Mouse (Mus musculus): ENCODE measurements around the gene Klk10. TPM values are rescaled to one million over a fixed set of nuclear protein-coding genes. Genes with fewer than 3 reads are reported as not detected.

Gene Klk10
- 0.46 and 0.51 TPM in 2 replicates for polyA plus RNA-seq (2015; fragmentation: Nextera tagmentation; extraction: Ambion mirVana)

DNA sequence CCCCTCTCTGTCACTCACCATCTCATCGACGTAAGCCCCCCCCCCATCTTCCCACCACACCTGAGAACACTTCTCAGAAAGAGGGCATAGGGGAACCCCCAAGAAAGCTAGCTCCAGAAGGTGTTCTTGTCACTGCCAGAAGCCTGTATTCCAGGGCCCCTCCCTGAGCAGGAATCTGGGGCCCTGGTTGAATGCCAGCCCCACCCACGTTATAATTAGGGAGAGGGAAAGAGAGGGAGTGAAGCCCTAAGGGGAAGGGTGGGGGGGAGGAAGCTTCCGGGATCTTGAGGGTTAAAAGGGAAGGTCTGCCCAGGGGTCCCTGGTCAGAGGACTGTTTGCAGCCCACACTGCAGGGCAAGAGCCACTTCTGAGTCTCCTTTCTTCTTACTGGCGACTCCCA is at the start of gene Klk10:
TSS of gene Klk10 (plus strand) at position 290 of the 400 bp plus-strand sequence.
- H3K9me3 ChIP-seq (replicated peaks; ENCODE audit: low read length): no peaks in the 10 kb centered on the region
- ATAC-seq (replicated peaks; ENCODE audit: low FRiP score, low read depth) (no peak), DNase-seq (ENCODE audit: low spot score) (no peak)
- H3K9ac ChIP-seq (ENCODE audit: low read depth, low read length): no peak within 1 kb of the TSS
- no peak within 1 kb of the TSS for H3K4me3 ChIP-seq (replicated peaks; ENCODE audit: low read depth, low read length)
- H3K4me2 ChIP-seq (ENCODE audit: low read length): no peak within 1 kb of the TSS
- WGBS: 42% methylated on average over 5 of the region's 5 CpGs
- no peak for TF ChIP-seq CTCF (IDR thresholded peaks at IDR 0.05; ENCODE audit: low read depth)
- H3K36me3 ChIP-seq (ENCODE audit: insufficient read depth, low read length): no peaks in the 10 kb centered on the region
- H3K4me1 ChIP-seq (replicated peaks; ENCODE audit: insufficient read depth, low read length): 0 out of 2 replicates have a peak, but pooled peaks cover 2% of the 10 kb centered on the region
- H3K27ac ChIP-seq: no peak within 1 kb of the TSS
- no peaks in the 10 kb centered on the region for H3K27me3 ChIP-seq (ENCODE audit: insufficient read depth, low read length)

DNA sequence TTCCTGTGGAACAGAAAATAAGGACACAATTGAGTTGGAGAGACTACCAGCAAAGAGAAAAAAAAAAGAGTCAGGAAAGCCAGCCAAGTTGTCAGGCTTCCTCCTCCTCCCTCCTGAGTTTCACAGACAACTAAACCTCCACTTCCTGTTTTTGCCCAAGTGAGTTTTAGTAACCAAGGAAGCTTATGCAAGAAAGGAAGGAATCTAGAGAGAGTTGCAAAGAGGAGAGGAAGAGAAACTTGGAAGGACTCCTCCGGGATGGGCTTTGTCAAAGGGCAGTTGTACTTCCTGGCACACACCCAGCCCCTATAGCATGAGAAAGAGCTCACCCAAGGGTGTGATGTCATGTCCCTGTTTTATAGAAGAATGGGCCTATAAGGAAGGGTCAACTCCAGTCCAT is 33.0 kb upstream of the Klk10 start:
- ATAC-seq (replicated peaks; ENCODE audit: low FRiP score, low read depth) (no peak), DNase-seq (ENCODE audit: low spot score) (peak; percentile 28)

DNA sequence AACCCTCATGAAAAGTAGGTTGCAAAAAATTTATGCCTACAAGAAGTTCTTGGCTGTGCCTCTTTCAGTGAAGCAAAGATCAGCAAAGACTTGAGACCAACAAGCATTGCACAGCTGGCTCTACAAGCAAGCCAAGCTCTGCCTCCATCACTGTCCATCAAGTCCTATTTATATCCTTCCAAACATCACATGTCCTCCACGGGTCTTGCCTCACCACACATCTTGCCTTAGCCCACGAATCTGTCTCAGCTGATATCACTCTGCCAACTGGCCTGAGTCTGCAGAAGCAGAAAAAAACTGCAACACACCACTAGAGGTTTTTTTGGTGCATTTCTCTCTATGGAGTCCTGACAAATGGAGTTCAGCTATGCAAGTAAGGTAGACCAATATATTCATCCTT is 28.0 kb upstream of the Klk10 start:
- Histone ChIP-seq H3K36me3 (ENCODE audit: insufficient read depth, low read length) (no peaks in the 10 kb centered on the region), H3K4me3 (replicated peaks; ENCODE audit: low read depth, low read length) (no peak overlapping the region), H3K9ac (ENCODE audit: low read depth, low read length) (no peak overlapping the region), H3K4me2 (ENCODE audit: low read length) (no peak overlapping the region), H3K4me1 (replicated peaks; ENCODE audit: insufficient read depth, low read length) (no peaks in the 10 kb centered on the region), H3K27ac (no peak overlapping the region), H3K9me3 (replicated peaks; ENCODE audit: low read length) (no peaks in the 10 kb centered on the region), H3K27me3 (ENCODE audit: insufficient read depth, low read length) (no peaks in the 10 kb centered on the region)
- DNase-seq (ENCODE audit: low spot score) (no peak), ATAC-seq (replicated peaks; ENCODE audit: low FRiP score, low read depth) (no peak)
- WGBS: 54% methylated on average over 2 of the region's 2 CpGs
- TF ChIP-seq CTCF (IDR thresholded peaks at IDR 0.05; ENCODE audit: low read depth): no peak

More for the DNA sequence above, 33.0 kb upstream of the Klk10 start:
- no peak for TF ChIP-seq CTCF (IDR thresholded peaks at IDR 0.05; ENCODE audit: low read depth)
- no peak overlapping the region for H3K9ac ChIP-seq (ENCODE audit: low read depth, low read length)
- H3K4me2 ChIP-seq (ENCODE audit: low read length): no peak overlapping the region
- H3K27ac ChIP-seq: no peak overlapping the region
- no peaks in the 10 kb centered on the region for H3K36me3 ChIP-seq (ENCODE audit: insufficient read depth, low read length)
- H3K9me3 ChIP-seq (replicated peaks; ENCODE audit: low read length): no peaks in the 10 kb centered on the region
- H3K4me1 ChIP-seq (replicated peaks; ENCODE audit: insufficient read depth, low read length): no peaks in the 10 kb centered on the region
- no peaks in the 10 kb centered on the region for H3K27me3 ChIP-seq (ENCODE audit: insufficient read depth, low read length)
- no peak overlapping the region for H3K4me3 ChIP-seq (replicated peaks; ENCODE audit: low read depth, low read length)
- WGBS: 48% methylated on average over 1 of the region's 1 CpGs

DNA sequence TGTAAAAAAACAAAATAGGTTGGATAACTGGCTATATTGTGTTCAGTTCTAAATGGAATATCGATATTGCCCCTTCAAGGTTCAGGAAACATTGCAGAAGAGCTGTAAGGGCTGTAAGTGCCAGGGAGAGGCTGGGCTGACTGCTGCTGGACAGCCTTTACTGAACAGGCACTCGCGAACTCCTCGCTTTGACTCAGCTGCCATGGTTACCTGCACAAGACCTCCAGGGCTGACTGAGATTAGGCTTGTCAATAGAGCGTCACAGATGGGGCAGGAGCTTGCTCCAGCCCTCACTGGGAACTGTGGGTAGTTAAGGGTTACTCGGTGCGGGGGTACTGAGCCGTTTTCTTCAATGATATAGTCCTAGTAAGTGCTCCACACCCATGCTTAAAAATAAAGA is 14.4 kb upstream of the Klk10 start:
- no peak for ATAC-seq (replicated peaks; ENCODE audit: low FRiP score, low read depth)
- no peak for DNase-seq (ENCODE audit: low spot score)
- Histone ChIP-seq H3K36me3 (ENCODE audit: insufficient read depth, low read length) (no peaks in the 10 kb centered on the region), H3K27ac (no peak overlapping the region), H3K27me3 (ENCODE audit: insufficient read depth, low read length) (no peaks in the 10 kb centered on the region), H3K4me3 (replicated peaks; ENCODE audit: low read depth, low read length) (no peak overlapping the region), H3K9me3 (replicated peaks; ENCODE audit: low read length) (no peaks in the 10 kb centered on the region), H3K4me1 (replicated peaks; ENCODE audit: insufficient read depth, low read length) (no peaks in the 10 kb centered on the region), H3K4me2 (ENCODE audit: low read length) (no peak overlapping the region), H3K9ac (ENCODE audit: low read depth, low read length) (no peak overlapping the region)
- no peak for TF ChIP-seq CTCF (IDR thresholded peaks at IDR 0.05; ENCODE audit: low read depth)
- WGBS: 48% methylated on average over 8 of the region's 8 CpGs

DNA sequence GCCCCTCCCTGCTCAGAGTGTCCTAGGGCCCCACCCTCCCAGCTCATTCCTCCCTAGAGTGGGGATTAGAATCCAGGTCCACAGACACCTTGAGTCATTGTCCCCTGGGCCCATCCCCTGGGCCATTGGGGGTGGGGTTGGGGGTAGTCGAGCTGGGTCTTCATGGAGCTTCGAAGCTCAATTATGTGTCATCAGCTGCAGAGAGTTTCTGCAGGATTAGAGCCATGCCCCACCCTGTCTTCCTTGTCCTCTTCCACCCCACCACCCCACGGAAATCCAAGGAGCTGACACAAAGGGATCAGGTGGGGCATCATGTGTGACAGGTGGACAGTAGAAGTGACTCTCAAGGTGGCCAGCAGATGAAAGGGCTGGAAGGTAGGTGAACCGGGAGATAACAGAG is 12.2 kb upstream of the Klk10 start, which contains the start of gene Klk12:
TSS of gene Klk12 (plus strand) at position 301 of the 400 bp plus-strand sequence.
- no peaks in the 10 kb centered on the region for H3K4me1 ChIP-seq (replicated peaks; ENCODE audit: insufficient read depth, low read length)
- H3K27me3 ChIP-seq (ENCODE audit: insufficient read depth, low read length): no peaks in the 10 kb centered on the region
- no peaks in the 10 kb centered on the region for H3K9me3 ChIP-seq (replicated peaks; ENCODE audit: low read length)
- no peak within 1 kb of the TSS for H3K9ac ChIP-seq (ENCODE audit: low read depth, low read length)
- H3K4me2 ChIP-seq (ENCODE audit: low read length): no peak within 1 kb of the TSS
- no peak for DNase-seq (ENCODE audit: low spot score)
- no peak within 1 kb of the TSS for H3K4me3 ChIP-seq (replicated peaks; ENCODE audit: low read depth, low read length)
- WGBS: 70% methylated on average over 4 of the region's 4 CpGs
- no peak for TF ChIP-seq CTCF (IDR thresholded peaks at IDR 0.05; ENCODE audit: low read depth)
- ATAC-seq (replicated peaks; ENCODE audit: low FRiP score, low read depth): no peak
- no peak within 1 kb of the TSS for H3K27ac ChIP-seq
- H3K36me3 ChIP-seq (ENCODE audit: insufficient read depth, low read length): no peaks in the 10 kb centered on the region

DNA sequence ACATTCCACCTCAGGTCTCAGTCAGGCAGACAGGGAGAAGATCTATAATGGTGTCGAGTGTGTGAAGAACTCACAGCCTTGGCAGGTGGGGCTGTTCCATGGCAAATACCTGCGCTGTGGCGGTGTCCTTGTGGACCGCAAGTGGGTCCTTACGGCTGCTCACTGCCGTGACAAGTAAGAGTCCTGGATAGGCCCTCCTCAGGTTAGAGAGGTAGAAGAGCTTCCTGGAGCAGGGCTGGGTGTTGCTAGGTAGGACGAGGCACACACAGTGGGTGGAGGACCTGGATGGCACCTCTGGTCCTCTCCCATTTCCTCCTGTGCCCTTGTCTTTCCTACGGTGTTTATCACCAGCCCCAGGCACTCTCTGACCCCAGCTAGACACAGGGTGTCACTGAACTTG is 11.2 kb upstream of the Klk10 start:
- Histone ChIP-seq H3K4me2 (ENCODE audit: low read length) (no peak overlapping the region), H3K4me1 (replicated peaks; ENCODE audit: insufficient read depth, low read length) (no peaks in the 10 kb centered on the region), H3K4me3 (replicated peaks; ENCODE audit: low read depth, low read length) (no peak overlapping the region), H3K27ac (no peak overlapping the region), H3K36me3 (ENCODE audit: insufficient read depth, low read length) (no peaks in the 10 kb centered on the region), H3K9me3 (replicated peaks; ENCODE audit: low read length) (no peaks in the 10 kb centered on the region), H3K27me3 (ENCODE audit: insufficient read depth, low read length) (no peaks in the 10 kb centered on the region), H3K9ac (ENCODE audit: low read depth, low read length) (no peak overlapping the region)
- DNase-seq (ENCODE audit: low spot score) (no peak), ATAC-seq (replicated peaks; ENCODE audit: low FRiP score, low read depth) (0 out of 2 replicates have a peak, but pooled peaks have one; percentile 29)
- no peak for TF ChIP-seq CTCF (IDR thresholded peaks at IDR 0.05; ENCODE audit: low read depth)
- WGBS: 91% methylated on average over 8 of the region's 8 CpGs

DNA sequence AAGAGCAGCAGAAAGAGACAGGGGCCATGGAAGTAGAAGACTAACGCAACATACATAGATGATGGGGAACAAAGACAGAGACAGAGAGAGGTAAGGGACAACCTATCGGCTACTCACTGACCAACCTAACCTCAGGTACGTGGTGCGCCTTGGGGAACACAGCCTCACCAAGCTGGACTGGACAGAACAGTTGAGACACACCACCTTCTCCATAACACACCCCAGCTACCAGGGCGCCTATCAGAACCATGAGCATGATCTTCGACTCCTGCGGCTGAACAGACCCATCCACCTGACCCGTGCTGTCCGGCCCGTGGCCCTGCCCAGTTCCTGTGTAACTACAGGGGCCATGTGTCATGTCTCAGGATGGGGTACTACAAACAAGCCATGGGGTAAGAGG is 10.1 kb upstream of the Klk10 start:
- Histone ChIP-seq H3K4me1 (replicated peaks; ENCODE audit: insufficient read depth, low read length) (no peaks in the 10 kb centered on the region), H3K36me3 (ENCODE audit: insufficient read depth, low read length) (no peaks in the 10 kb centered on the region), H3K27ac (no peak overlapping the region), H3K4me3 (replicated peaks; ENCODE audit: low read depth, low read length) (no peak overlapping the region), H3K4me2 (ENCODE audit: low read length) (no peak overlapping the region), H3K9me3 (replicated peaks; ENCODE audit: low read length) (no peaks in the 10 kb centered on the region), H3K27me3 (ENCODE audit: insufficient read depth, low read length) (no peaks in the 10 kb centered on the region), H3K9ac (ENCODE audit: low read depth, low read length) (no peak overlapping the region)
- TF ChIP-seq CTCF (IDR thresholded peaks at IDR 0.05; ENCODE audit: low read depth): no peak
- WGBS: 89% methylated on average over 10 of the region's 10 CpGs
- DNase-seq (ENCODE audit: low spot score): no peak
- ATAC-seq (replicated peaks; ENCODE audit: low FRiP score, low read depth): no peak

All from kidney, postnatal 0 days (tissue).